Mouse (Mus musculus): ENCODE data around the gene Anxa11. TPM values are rescaled to one million over a fixed set of nuclear protein-coding genes. Genes with fewer than 3 reads are reported as not detected.
A peak's percentile ranks its signal among the peaks of the same experiment; 100 is the strongest.
"Not testable (repeated sequence)": the region's sequence is repeated elsewhere in the genome, so short reads cannot be mapped to it uniquely, and the experiment has no call there.

Gene Anxa11
- polyA plus RNA-seq, 1 experiment from 2014 or later = 65.8 TPM

DNA sequence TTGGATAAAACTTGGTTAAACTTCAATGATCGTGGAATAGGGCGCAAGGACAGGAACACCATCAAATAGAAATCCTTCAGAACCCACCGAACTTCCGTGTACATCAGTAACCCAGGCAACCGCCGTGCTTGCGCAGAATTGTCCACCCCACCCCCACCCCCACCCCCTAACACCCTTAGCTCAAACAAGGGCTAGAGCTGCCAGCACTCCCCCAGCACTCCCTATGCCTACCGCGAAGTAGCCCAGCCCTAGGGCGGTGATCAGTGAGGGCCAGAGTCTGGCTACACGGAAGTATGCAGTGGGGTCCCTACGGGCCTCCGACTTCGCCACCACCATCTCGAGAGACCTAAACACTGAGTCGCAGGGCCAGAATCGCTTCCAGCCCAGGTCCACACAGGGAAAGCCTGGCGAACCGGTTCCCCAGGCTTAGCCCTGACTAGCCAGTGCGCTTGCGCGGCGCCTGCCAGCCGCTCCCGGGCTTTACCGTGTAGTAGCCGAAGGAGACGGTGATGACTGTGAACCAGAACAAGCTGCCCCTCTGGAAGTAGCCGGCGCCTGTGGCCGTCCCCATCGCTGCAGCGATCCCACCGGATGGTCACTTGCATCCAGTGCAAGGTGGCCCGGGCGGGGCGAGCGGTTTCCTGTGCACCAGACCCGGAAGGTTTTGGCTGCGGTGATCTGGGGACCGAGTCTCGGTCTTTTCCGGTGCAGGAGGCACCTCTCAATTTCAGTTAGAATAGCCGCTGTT is 85.0 kb downstream of the Anxa11 start:
- not testable (repeated sequence) for H3K4me3 ChIP-seq (ENCODE audit: low read length); H3K4me1 ChIP-seq (ENCODE audit: insufficient read depth, low read length); H3K4me2 ChIP-seq (replicated peaks; ENCODE audit: low read depth, low read length); H3K9me3 ChIP-seq (ENCODE audit: low read length); H3K9ac ChIP-seq (replicated peaks; ENCODE audit: low read length); H3K36me3 ChIP-seq (ENCODE audit: insufficient read depth, low read length); H3K27ac ChIP-seq (ENCODE audit: low read length); H3K27me3 ChIP-seq (ENCODE audit: insufficient read depth, low read length)
- WGBS = no CpG with 5 or more reads among the region's 44 CpGs
- ATAC-seq (ENCODE audit: low FRiP score, low TSS enrichment) = peak; percentile 88

DNA sequence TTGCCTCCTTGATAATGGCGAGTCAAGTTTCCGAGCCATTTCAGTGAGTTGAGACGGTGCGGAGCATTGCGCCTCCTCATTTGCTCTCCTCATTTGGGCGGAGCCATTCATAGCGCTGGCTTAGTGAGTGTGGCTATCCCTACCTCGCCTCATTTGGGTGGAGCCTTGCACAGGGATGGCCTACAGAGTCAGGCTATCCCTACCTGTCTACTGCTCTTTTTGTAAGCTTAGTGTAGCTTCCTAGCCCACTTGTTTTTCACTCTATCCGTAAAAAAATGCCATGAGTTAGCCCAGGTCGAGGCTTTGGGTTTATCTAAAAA is 85.6 kb downstream of the Anxa11 start, which contains the start of gene Tmem254a:
Gene Tmem254a, minus strand, starts transcription at position 111 of the 320 bp plus-strand sequence.
- H3K9me3 ChIP-seq (ENCODE audit: low read length) = not testable (repeated sequence)

More for the DNA sequence above, 85.6 kb downstream of the Anxa11 start, which contains the start of gene Tmem254a:
- not testable (repeated sequence) for H3K27ac ChIP-seq (ENCODE audit: low read length); H3K4me3 ChIP-seq (ENCODE audit: low read length); H3K4me1 ChIP-seq (ENCODE audit: insufficient read depth, low read length); H3K4me2 ChIP-seq (replicated peaks; ENCODE audit: low read depth, low read length); H3K27me3 ChIP-seq (ENCODE audit: insufficient read depth, low read length); H3K9ac ChIP-seq (replicated peaks; ENCODE audit: low read length); H3K36me3 ChIP-seq (ENCODE audit: insufficient read depth, low read length)
- no CpG with 5 or more reads among the region's 10 CpGs for WGBS
- peak; percentile 90; the same call in 1 of the 2 replicates for ATAC-seq (ENCODE audit: low FRiP score, low TSS enrichment)

Small RNA genes lying within 50 kb of the gene (microRNA-seq; reads per million reads assigned to microRNA genes)
- not detected for gene Gm23701

Other genes starting within 250 kb of the Anxa11 start
- 42.4 and 55.5 TPM in 2 replicates for gene Ppif, start 148.0 kb upstream of the Anxa11 start, polyA plus RNA-seq (2015; fragmentation: Nextera tagmentation; extraction: Ambion mirVana)
- 12.2 and 17.3 TPM in 2 replicates for gene Zcchc24, start 73.1 kb upstream of the Anxa11 start, polyA plus RNA-seq (2015; fragmentation: Nextera tagmentation; extraction: Ambion mirVana)
- 1.6 TPM in 1 of 2 replicates, not detected in the other for gene Plac9a, start 60.9 kb downstream of the Anxa11 start, polyA plus RNA-seq (2015; fragmentation: Nextera tagmentation; extraction: Ambion mirVana)
- gene Tmem254a, start 85.5 kb downstream of the Anxa11 start, polyA plus RNA-seq (2015; fragmentation: Nextera tagmentation; extraction: Ambion mirVana) = 1.5 and 2.2 TPM in 2 replicates
- gene Cphx1, start 96.1 kb downstream of the Anxa11 start, polyA plus RNA-seq (2015; fragmentation: Nextera tagmentation; extraction: Ambion mirVana) = 0.17 TPM in 1 of 2 replicates, not detected in the other
- gene Duxbl1, start 136.4 kb downstream of the Anxa11 start, polyA plus RNA-seq (2015; fragmentation: Nextera tagmentation; extraction: Ambion mirVana) = 1.0 and 1.1 TPM in 2 replicates
- 35.4 and 41.6 TPM in 2 replicates for gene Gm9780, start 200.6 kb downstream of the Anxa11 start, polyA plus RNA-seq (2015; fragmentation: Nextera tagmentation; extraction: Ambion mirVana)
- gene Tmem254c, start 225.2 kb downstream of the Anxa11 start, polyA plus RNA-seq (2015; fragmentation: Nextera tagmentation; extraction: Ambion mirVana) = 49.9 and 55.1 TPM in 2 replicates
- gene Cphx2, start 239.4 kb downstream of the Anxa11 start, polyA plus RNA-seq (2015; fragmentation: Nextera tagmentation; extraction: Ambion mirVana) = not detected in 2 replicates
- 0.21 TPM in 1 of 2 replicates, not detected in the other for gene Cphx3, start 240.1 kb downstream of the Anxa11 start, polyA plus RNA-seq (2015; fragmentation: Nextera tagmentation; extraction: Ambion mirVana)